Mouse (Mus musculus) intestine, embryonic 14.5 days (tissue): ENCODE measurements around the gene Nectin2. TPM values are rescaled to one million over a fixed set of nuclear protein-coding genes. Genes with fewer than 3 reads are reported as not detected.

Source experiments
- ATAC-seq: fragments of 200-750 bp; cut with Nextera tagmentation; replicated peaks from 2 replicates; pipeline ENCODE4 v1.8.0; 2017; ENCODE audit warnings: low read depth, moderate number of reproducible peaks, moderate TSS enrichment, moderate library complexity; ENCODE audit not compliant: low FRiP score, low TSS enrichment
- DNase-seq: peaks from one replicate; pipeline ENCODE4 v3.0.0-alpha.2; 2018; ENCODE audit warnings: low spot score
- H3K27ac ChIP-seq: fragments of 300-500 bp; sonication (generic); 2 replicates; pipeline ENCODE4 v1.5.1; 2014; ENCODE audit warnings: low read depth, mild to moderate bottlenecking, control low read depth
- H3K27me3 ChIP-seq: fragments of 300-500 bp; sonication (generic); replicated peaks from 2 replicates; pipeline ENCODE4 v1.6.1; 2014; ENCODE audit warnings: low read length, control low read depth; ENCODE audit not compliant: control insufficient read depth, insufficient read depth
- H3K36me3 ChIP-seq: fragments of 300-500 bp; sonication (generic); 2 replicates; pipeline ENCODE4 v1.6.1; 2014; ENCODE audit warnings: low read length, control low read depth; ENCODE audit not compliant: control insufficient read depth, insufficient read depth
- H3K4me1 ChIP-seq: fragments of 300-500 bp; sonication (generic); replicated peaks from 2 replicates; pipeline ENCODE4 v1.6.1; 2014; ENCODE audit warnings: low read length, control low read depth, mixed read lengths; ENCODE audit not compliant: control insufficient read depth, insufficient read depth
- H3K4me2 ChIP-seq: fragments of 300-500 bp; sonication (generic); 2 replicates; pipeline ENCODE4 v1.6.1; 2014; ENCODE audit warnings: low read length
- H3K4me3 ChIP-seq: fragments of 300-500 bp; sonication (generic); 2 replicates; pipeline ENCODE4 v1.5.1; 2014; ENCODE audit warnings: low read depth, low read length, control low read depth, mixed read lengths
- H3K9ac ChIP-seq: fragments of 300-500 bp; sonication (generic); 2 replicates; pipeline ENCODE4 v1.6.1; 2014; ENCODE audit warnings: mild to moderate bottlenecking, low read length
- H3K9me3 ChIP-seq: fragments of 300-500 bp; sonication (generic); 2 replicates; pipeline ENCODE4 v1.6.1; 2016; ENCODE audit warnings: low read length, control low read depth; ENCODE audit not compliant: control insufficient read depth
- WGBS: fragments of 180-500 bp; shearing (Covaris S2); extraction: QIAGEN DNeasy Blood & Tissue Kit; methylation state at CpG from one replicate; pipeline ENCODE4 v1.1.7; 2014; 5-methylcytosine and 5-hydroxymethylcytosine counted together
- polyA plus RNA-seq: library from polyadenylated mRNA; unstranded; fragments of >200 nt; fragmentation: Nextera tagmentation; extraction: Ambion mirVana; gene quantifications from 2 replicates; pipeline ENCODE4 v1.2.1, GENCODE M21; 2014

Nectin2 gene
- polyA plus RNA-seq, 1 experiment from 2014 or later: 136 TPM

DNA sequence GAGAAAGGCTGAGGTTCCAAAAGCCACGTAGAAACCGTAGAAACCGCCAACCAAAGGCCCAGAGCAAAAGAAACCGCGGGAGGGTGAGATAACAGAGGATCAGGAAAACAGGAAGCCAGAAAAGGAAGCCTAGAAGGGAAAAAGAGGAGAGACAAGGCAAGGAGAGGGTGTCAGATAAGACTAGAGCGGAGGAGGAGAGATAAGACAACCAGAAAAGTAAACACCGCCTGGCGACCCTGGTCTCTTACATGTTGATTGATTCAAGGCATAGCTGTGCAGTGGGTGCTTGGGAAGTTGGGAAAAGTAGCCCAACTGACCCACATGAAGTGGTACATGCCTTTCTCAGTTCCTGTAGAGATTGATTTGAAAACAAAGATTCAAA, 55.1 kb downstream of the Nectin2 start:
- Histone ChIP-seq H3K4me2 (no peak overlapping the region), H3K27ac (peak overlapping the region; percentile 17), H3K36me3 (no peaks in the 10 kb centered on the region), H3K27me3 (no peaks in the 10 kb centered on the region), H3K4me1 (peaks cover 21% of the 10 kb centered on the region), H3K4me3 (no peak overlapping the region), H3K9me3 (no peaks in the 10 kb centered on the region), H3K9ac (no peak overlapping the region)
- 27% methylated on average over 8 of the region's 8 CpGs for WGBS
- no peak for DNase-seq
- ATAC-seq: no peak

DNA sequence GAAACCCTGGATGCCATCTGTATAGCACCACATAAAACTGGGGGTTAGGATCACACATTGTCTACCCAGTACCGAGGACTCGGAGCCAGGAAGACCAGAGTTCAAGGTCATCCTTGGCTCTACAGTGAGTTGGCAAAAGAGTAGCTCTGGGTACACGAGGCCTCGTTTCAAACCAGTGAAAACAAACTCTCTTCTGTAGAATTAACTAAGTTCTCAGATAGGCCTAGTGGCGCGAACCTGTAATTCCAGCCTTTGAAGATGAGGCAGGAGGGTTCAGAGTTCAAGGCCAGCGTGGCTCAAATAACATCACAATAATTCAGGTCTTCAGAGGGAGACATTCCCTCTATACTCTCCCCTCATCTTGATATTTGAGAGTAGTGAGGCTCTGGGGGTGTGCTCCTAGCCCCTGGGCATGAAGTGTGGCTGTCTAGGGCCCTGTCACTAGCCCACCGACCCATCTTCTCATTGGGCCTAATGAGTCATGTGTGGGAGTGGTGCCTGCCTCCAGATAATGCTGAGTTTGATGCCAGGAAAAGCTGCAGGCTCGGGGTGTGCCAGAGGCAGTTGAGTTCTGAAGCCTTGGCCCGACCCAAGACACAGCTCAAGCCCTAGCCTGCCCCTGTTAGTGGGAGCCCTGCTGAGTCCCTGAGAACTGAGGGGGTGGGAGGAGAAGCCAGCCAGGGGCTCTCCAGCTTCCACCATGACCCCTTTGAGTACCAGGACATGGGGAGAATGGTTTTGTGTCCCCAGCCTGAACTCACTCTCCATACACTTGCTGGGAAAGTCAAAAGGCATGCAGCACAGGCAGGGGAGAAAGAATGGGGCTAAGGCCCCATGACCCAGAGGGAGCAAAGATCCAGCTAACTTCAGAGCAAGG, 55.7 kb downstream of the Nectin2 start:
- no peak overlapping the region for H3K9ac ChIP-seq
- no peak for ATAC-seq
- 82% methylated on average over 10 of the region's 10 CpGs for WGBS
- no peaks in the 10 kb centered on the region for H3K9me3 ChIP-seq
- no peaks in the 10 kb centered on the region for H3K36me3 ChIP-seq
- no peaks in the 10 kb centered on the region for H3K27me3 ChIP-seq
- DNase-seq: no peak
- H3K27ac ChIP-seq: peak overlapping the region; percentile 17
- H3K4me1 ChIP-seq: peaks cover 21% of the 10 kb centered on the region
- H3K4me2 ChIP-seq: no peak overlapping the region
- H3K4me3 ChIP-seq: no peak overlapping the region

DNA sequence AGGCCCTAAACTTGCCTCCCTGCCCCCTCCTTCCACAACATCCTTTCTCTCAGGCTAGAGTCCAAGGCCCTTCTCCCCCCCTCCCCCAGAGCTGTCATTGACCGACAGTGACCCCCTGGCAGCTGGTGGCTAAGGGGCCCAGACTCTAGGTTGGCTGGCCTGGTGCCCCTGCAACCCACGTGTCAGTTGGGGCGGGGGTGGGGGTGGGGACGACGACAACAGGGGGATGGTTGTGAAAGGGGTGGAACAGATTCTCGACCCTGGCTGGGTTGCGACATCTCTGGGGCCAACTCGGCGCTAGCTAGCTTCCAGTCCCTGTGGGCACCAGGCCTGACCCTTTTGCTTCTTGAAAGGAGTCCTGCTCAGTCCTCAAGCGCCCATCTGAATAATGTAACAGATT, 56.9 kb downstream of the Nectin2 start:
- Histone ChIP-seq H3K27ac (no peak overlapping the region), H3K36me3 (no peaks in the 10 kb centered on the region), H3K4me1 (peaks cover 9% of the 10 kb centered on the region), H3K9ac (no peak overlapping the region), H3K9me3 (no peaks in the 10 kb centered on the region), H3K4me2 (no peak overlapping the region), H3K4me3 (no peak overlapping the region), H3K27me3 (no peaks in the 10 kb centered on the region)
- 24% methylated on average over 10 of the region's 10 CpGs for WGBS
- ATAC-seq: no peak; the same call in 1 of the 2 replicates
- DNase-seq: no peak

DNA sequence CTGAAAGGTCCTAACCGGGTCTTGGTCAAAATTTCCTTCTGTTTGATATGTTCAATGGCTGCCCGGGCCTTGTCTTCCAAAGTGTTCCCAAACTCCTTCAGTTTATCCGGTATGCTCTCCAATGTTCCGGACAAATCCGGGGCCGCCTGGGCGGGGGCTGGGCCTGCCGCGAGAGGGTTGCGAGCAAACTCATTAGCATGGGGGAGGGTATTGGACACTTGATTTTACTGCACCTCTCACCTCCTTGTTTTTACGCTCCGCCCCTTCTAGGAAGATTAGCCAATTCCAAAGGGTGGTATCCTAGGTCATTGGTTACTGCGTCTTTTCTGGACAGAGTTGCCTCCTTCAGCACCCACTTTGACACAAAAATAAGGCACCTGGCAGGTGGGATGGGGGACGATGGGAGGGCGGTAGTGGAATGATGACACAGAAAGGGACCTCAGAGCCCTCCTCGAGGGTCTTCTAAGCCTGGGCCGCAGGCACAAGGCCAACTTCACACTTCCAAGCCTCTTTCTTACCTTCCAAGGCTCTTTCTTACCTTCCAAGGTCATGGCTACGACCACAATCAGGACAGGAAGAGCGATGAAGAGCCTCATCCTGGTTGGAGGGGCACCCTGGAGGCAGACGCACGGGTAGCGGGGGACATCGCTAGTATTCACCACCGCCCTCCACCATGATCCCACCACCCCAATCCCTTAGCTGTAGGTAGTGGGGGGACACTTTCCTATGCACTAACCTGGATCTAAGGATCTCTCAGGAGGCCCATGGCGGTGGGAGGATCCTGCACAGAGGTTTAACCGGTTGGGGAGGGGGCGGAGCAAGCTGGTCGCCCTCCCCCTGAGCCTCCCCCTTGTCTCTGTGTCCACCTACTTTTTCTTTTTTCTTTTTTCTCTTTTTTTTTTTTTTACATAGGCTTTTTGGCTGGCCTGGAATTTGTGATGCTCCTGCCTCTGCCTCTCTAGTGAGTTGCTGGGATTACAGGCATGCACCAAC, 58.1 kb downstream of the Nectin2 start, which contains the start of gene Apoc1:
Apoc1 (minus strand) TSS at position 788 of the 993 bp plus-strand sequence.
- H3K4me3 ChIP-seq: no peak within 1 kb of the TSS
- WGBS: 47% methylated on average over 28 of the region's 28 CpGs
- H3K9me3 ChIP-seq: no peaks in the 10 kb centered on the region
- H3K4me1 ChIP-seq: peaks cover 4% of the 10 kb centered on the region
- no peaks in the 10 kb centered on the region for H3K27me3 ChIP-seq
- no peak for DNase-seq
- ATAC-seq: no peak
- no peak within 1 kb of the TSS for H3K27ac ChIP-seq
- H3K9ac ChIP-seq: 0 out of 2 replicates have a peak within 1 kb of the TSS, but pooled peaks have one; percentile 0
- no peaks in the 10 kb centered on the region for H3K36me3 ChIP-seq
- H3K4me2 ChIP-seq: no peak within 1 kb of the TSS

DNA sequence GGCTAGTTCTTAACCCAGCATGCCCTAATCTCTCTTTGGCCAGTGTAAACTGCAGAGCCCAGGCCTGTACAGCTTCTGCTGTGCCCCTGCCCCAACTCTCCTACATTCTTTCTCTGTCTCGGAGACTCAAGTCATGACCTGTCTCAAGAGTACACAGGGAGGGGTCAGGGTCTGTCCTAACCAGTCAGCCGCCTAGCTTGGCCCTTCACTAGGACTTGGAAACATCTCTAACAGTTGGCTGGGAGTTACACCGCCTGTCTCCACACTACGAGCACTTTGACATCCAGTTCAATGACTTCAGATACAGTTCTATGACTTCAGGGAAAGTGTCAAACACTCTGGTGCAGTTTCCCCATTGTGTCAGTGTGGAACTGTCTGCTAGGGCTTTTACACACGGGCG, 58.8 kb downstream of the Nectin2 start:
- H3K4me1 ChIP-seq: peaks cover 4% of the 10 kb centered on the region
- ATAC-seq (no peak), DNase-seq (no peak)
- no peak overlapping the region for H3K27ac ChIP-seq
- H3K9ac ChIP-seq: no peak overlapping the region
- H3K4me2 ChIP-seq: no peak overlapping the region
- H3K36me3 ChIP-seq: no peaks in the 10 kb centered on the region
- no peaks in the 10 kb centered on the region for H3K27me3 ChIP-seq
- H3K4me3 ChIP-seq: no peak overlapping the region
- no peaks in the 10 kb centered on the region for H3K9me3 ChIP-seq
- 74% methylated on average over 6 of the region's 6 CpGs for WGBS

DNA sequence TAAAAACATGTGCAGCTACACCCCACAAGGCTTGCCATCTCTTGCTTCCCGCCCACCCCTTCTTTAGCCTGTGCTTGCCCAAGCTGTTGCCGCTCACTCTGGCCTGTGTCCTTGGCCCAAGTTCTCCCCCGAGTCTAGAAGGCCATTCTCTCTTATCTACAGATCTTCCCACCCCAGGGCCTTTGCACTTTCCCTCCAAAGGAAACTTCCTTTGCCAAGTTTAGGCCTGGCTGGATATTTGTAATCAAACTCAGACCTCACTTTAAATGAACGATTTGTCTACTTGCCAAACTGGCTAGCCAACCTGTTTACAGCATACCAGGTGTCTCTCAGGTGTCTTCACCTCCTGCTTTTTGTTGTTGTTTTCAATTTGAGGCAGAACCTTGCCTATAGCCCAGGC, 59.4 kb downstream of the Nectin2 start:
- no peaks in the 10 kb centered on the region for H3K9me3 ChIP-seq
- WGBS: 84% methylated on average over 4 of the region's 4 CpGs
- no peak overlapping the region for H3K27ac ChIP-seq

DNA sequence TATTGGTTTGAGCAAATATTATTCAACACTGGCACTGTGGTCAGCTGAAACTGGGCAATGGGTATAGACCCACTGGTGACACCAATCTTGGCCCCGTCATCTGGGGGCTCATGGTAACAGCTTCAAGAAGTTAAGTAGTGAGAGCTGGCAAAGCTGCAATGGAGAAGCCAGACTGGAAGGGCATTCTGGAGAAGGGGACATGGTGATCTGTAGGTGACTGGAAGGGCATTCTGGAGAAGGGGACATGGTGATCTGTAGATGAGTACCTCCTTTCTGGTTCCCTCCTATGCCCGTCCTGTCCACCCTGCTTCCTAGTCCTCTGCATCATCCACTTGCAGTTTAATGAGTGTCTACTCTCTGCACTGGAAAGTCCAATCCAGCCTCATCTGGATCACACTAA, 61.7 kb downstream of the Nectin2 start:
- no peak overlapping the region for H3K4me2 ChIP-seq
- no peak overlapping the region for H3K4me3 ChIP-seq
- no peaks in the 10 kb centered on the region for H3K9me3 ChIP-seq
- no peaks in the 10 kb centered on the region for H3K36me3 ChIP-seq
- ATAC-seq (no peak), DNase-seq (no peak)
- no peaks in the 10 kb centered on the region for H3K27me3 ChIP-seq
- no peak overlapping the region for H3K27ac ChIP-seq
- peaks cover 4% of the 10 kb centered on the region for H3K4me1 ChIP-seq
- H3K9ac ChIP-seq: no peak overlapping the region
- 94% methylated on average over 2 of the region's 2 CpGs for WGBS

More for the DNA sequence above, 59.4 kb downstream of the Nectin2 start:
- ATAC-seq (no peak), DNase-seq (no peak)
- Histone ChIP-seq H3K4me3 (no peak overlapping the region), H3K4me2 (no peak overlapping the region), H3K27me3 (no peaks in the 10 kb centered on the region), H3K9ac (no peak overlapping the region), H3K4me1 (peaks cover 4% of the 10 kb centered on the region), H3K36me3 (no peaks in the 10 kb centered on the region)

DNA sequence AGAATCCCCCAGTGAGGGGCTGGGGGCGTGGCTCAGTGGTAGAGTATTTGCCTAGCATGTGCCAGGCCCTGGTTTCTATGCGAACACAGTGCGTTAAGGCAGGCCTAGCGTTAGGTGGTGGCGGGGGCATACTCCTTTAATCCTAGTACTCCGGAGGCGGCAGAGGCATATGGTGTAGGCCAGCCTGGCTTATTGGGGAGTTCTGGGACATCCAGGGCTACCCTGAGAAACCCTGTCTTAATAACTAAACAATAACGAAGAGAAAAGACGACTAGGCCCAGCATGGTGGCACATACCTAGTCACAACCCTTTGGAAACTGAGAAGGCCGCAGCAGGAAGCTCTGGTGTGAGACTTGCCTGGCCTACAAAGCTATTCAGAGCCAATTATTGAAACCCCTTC, 62.2 kb downstream of the Nectin2 start:
- Histone ChIP-seq H3K4me3 (no peak overlapping the region), H3K4me2 (no peak overlapping the region), H3K27me3 (no peaks in the 10 kb centered on the region), H3K27ac (no peak overlapping the region), H3K9ac (no peak overlapping the region), H3K9me3 (no peaks in the 10 kb centered on the region), H3K4me1 (no peaks in the 10 kb centered on the region; the same call in 1 of the 2 replicates), H3K36me3 (no peaks in the 10 kb centered on the region)
- WGBS: 91% methylated on average over 10 of the region's 10 CpGs
- no peak for DNase-seq
- no peak for ATAC-seq
